Mouse (Mus musculus) small intestine, adult 2 months (tissue): ENCODE results near the gene Zfp296.

Experiments used
- CTCF ChIP-seq: fragments of 200-500 bp; IDR thresholded peaks from 2 replicates; pipeline ENCODE4 v1.5.1; 2012; ENCODE audit warnings: low read depth, mild to moderate bottlenecking, control low read depth, inconsistent platforms, low read length, moderate library complexity, mixed read lengths; ENCODE audit not compliant: insufficient replicate concordance, insufficient read length; ENCODE audit errors: extremely low read depth
- POLR2A ChIP-seq: fragments of 200-500 bp; IDR thresholded peaks from 2 replicates; pipeline ENCODE4 v1.6.1; 2012; ENCODE audit warnings: low read depth, mild to moderate bottlenecking, control low read depth, inconsistent platforms, low read length, moderate library complexity

DNA sequence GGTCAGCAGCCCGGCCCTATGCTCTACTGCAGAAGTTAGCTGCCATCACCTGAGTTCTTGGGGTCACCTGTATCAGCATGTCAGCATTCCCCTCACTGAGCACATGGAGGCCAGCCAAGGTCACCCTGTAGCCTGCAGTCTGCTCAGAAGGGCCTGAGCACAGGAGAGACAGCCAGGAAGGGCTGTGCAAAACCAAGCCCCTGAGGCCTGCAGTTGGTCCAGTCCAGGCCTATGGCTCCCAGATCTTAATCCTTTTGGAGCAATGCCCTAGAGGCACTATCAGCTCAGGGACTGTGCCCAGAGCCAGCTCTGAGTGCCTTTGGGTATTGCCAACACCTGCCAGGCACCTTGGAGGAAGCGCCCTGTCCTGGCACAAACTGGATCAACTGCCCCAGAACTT is 20.0 kb upstream of the Zfp296 start:
- no peak for TF ChIP-seq POLR2A
- no peak for TF ChIP-seq CTCF
